Mouse (Mus musculus): ENCODE measurements around the gene Thada. TPM values are rescaled to one million over a fixed set of nuclear protein-coding genes. Genes with fewer than 3 reads are reported as not detected.

The Thada gene
- total RNA-seq, 2 experiments from 2014 or later: 27.1 to 28.2 TPM

- ATAC-seq (replicated peaks; ENCODE audit: poor library complexity): no peak
Observed at GRCm38 (mm10) chr17:84478276-84478675, 12.3 kb upstream of the Thada start.

- ATAC-seq (replicated peaks; ENCODE audit: poor library complexity): peak; percentile 85
Observed at GRCm38 (mm10) chr17:84477176-84477575, 11.2 kb upstream of the Thada start.

- ATAC-seq (replicated peaks; ENCODE audit: poor library complexity): no peak
Observed at GRCm38 (mm10) chr17:84474312-84474711, 8.3 kb upstream of the Thada start.

GRCm38 (mm10) chr17:84435012-84435411 lies 31.0 kb downstream of the Thada start:
- no peak for ATAC-seq (replicated peaks; ENCODE audit: poor library complexity)

- no peak for ATAC-seq (replicated peaks; ENCODE audit: poor library complexity)
Observed at GRCm38 (mm10) chr17:84434233-84434632, 31.8 kb downstream of the Thada start.

GRCm38 (mm10) chr17:84431991-84432390 lies 34.0 kb downstream of the Thada start:
- no peak for ATAC-seq (replicated peaks; ENCODE audit: poor library complexity)

- ATAC-seq (replicated peaks; ENCODE audit: poor library complexity): no peak
Observed at GRCm38 (mm10) chr17:84424258-84424657, 41.7 kb downstream of the Thada start.

GRCm38 (mm10) chr17:84422916-84423315 lies 43.1 kb downstream of the Thada start:
- no peak for ATAC-seq (replicated peaks; ENCODE audit: poor library complexity)

GRCm38 (mm10) chr17:84422001-84422785 lies 43.8 kb downstream of the Thada start:
- no peak for ATAC-seq (replicated peaks; ENCODE audit: poor library complexity)

- ATAC-seq (replicated peaks; ENCODE audit: poor library complexity): no peak
Observed at GRCm38 (mm10) chr17:84421042-84421441, 45.0 kb downstream of the Thada start.

- 0 out of 2 replicates have a peak, but pooled peaks have one; percentile 4 for ATAC-seq (replicated peaks; ENCODE audit: poor library complexity)
Observed at GRCm38 (mm10) chr17:84420276-84420639, 45.7 kb downstream of the Thada start.

- ATAC-seq (replicated peaks; ENCODE audit: poor library complexity): peak; percentile 96
Observed at GRCm38 (mm10) chr17:84419326-84420275, 46.4 kb downstream of the Thada start.

- no peak for ATAC-seq (replicated peaks; ENCODE audit: poor library complexity)
Observed at GRCm38 (mm10) chr17:84415936-84416335, 50.1 kb downstream of the Thada start.

GRCm38 (mm10) chr17:84408731-84409130 lies 57.3 kb downstream of the Thada start:
- ATAC-seq (replicated peaks; ENCODE audit: poor library complexity): peak; percentile 34; the same call in 1 of the 2 replicates

- no peak for ATAC-seq (replicated peaks; ENCODE audit: poor library complexity)
Observed at GRCm38 (mm10) chr17:84405616-84406015, 60.4 kb downstream of the Thada start.

- ATAC-seq (replicated peaks; ENCODE audit: poor library complexity): no peak
Observed at GRCm38 (mm10) chr17:84401796-84402195, 64.2 kb downstream of the Thada start.

- ATAC-seq (replicated peaks; ENCODE audit: poor library complexity): no peak
Observed at GRCm38 (mm10) chr17:84399431-84399830, 66.6 kb downstream of the Thada start.

GRCm38 (mm10) chr17:84390026-84390425 lies 76.0 kb downstream of the Thada start:
- no peak for ATAC-seq (replicated peaks; ENCODE audit: poor library complexity)

- ATAC-seq (replicated peaks; ENCODE audit: poor library complexity): no peak
Observed at GRCm38 (mm10) chr17:84386176-84386575, 79.8 kb downstream of the Thada start.

- peak; percentile 78 for ATAC-seq (replicated peaks; ENCODE audit: poor library complexity)
Observed at GRCm38 (mm10) chr17:84385696-84386095, 80.3 kb downstream of the Thada start.

GRCm38 (mm10) chr17:84384661-84385060 lies 81.3 kb downstream of the Thada start:
- ATAC-seq (replicated peaks; ENCODE audit: poor library complexity): no peak

- peak; percentile 84 for ATAC-seq (replicated peaks; ENCODE audit: poor library complexity)
Observed at GRCm38 (mm10) chr17:84380340-84380739, 85.7 kb downstream of the Thada start.
